Mouse (Mus musculus) cerebellum, postnatal 36 days (tissue): Measurements from ENCODE around the gene Ltbp4.

Source experiments
- DNase-seq, 2 experiments: peaks; one replicate each; pipeline ENCODE4 v3.0.0; 2021 to 2022; ENCODE audit warnings: mixed read lengths in 2 of 2

Ltbp4 gene

DNA sequence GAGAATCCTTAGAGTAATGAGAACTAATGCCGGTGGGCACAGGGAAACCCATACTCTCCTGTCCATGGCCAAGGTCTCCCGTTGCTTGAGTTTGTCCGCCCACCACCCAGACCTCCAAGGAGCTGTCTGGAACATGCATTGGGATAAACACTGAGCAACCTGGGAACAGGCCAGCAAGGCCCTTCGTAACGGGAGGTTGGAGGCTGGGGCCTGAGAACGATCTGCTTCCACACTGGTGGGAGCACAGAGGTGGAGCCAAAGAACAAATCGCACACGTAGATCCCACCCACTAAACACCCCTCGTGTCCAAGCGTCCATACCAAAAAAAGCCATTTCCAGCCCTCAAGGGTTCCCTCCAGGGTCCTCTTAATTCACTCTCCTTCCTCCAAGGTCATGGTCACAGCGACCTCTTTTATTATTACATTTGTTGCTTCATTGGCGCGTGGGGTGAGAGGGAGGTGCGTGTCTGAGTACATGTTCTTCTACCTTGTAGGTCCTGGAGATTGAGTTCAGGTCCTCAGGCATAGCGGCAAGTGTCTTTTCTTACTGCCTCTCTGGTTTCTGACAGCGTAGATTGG lies 39.4 kb downstream of the Ltbp4 start:
- DNase-seq: no peak

DNA sequence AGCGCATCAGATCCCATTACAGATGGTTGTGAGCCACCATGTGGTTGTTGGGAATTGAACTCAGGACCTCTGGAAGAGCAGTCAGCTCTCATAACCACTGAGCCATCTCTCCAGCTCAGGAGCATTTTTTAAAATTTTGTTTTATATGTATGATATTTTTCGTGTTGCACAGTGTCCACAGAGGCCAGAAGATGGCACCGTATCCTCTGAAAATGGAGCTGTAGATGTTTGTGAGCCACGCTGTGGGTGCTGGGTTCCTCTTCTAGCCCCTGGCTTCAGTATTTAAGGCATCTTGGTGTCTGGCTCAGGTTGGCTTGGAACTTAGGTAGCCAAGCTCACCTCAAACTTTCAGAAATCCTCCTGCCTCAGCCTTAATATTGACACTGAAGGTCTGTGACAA lies 41.0 kb downstream of the Ltbp4 start:
- no peak for DNase-seq

- no peak for DNase-seq
These were observed 41.5 kb downstream of the Ltbp4 start for GRCm38 (mm10) chr7:27295956-27296355.

GRCm38 (mm10) chr7:27291795-27292466 lies 45.6 kb downstream of the Ltbp4 start:
- no peak for DNase-seq

GRCm38 (mm10) chr7:27290555-27290954 lies 46.9 kb downstream of the Ltbp4 start:
- no peak for DNase-seq

GRCm38 (mm10) chr7:27288732-27289131 lies 48.8 kb downstream of the Ltbp4 start:
- no peak for DNase-seq

DNA sequence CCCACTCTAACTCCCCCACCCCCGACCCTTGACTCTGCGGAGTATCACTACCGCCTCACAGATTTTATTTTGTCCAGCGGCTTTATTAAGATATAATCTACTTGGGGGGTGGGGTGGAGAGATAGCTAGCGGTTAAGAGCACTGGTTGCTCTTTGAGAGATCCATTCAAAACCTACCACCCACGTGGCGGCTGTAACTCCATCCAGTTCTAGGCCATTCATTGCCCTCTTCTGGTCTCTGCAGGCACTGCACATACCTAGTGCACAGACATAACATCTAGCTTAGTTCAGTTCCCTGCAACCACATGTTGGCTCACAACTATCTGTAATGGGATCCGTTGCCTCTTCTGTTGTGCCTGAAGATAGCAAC lies 51.8 kb downstream of the Ltbp4 start:
- peak; percentile 65 to 69 for DNase-seq

GRCm38 (mm10) chr7:27284865-27285697 lies 52.4 kb downstream of the Ltbp4 start:
- peak; percentile 40 to 44 for DNase-seq

- DNase-seq: no peak
These were observed 55.3 kb downstream of the Ltbp4 start for GRCm38 (mm10) chr7:27282225-27282624.

DNA sequence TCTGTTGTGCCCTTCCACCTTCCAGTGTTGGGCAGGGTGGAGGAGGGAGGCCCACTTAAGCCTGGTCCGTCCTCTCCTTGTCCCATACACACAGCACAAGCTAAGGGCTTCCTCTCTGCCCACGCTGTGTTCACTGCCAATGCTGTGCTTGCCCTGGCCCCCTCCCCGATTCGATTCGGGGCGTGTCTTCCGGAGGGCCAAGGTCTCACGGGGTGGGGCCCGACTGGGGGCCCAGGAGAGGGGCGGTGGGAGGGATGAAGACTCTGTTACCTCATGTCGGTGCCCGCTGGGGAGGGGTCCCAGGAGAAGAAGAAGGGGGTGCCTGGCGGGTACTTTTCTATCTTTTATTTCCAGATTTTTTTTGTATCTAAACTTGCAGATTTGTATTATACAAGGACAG lies 55.8 kb downstream of the Ltbp4 start:
- no peak for DNase-seq

GRCm38 (mm10) chr7:27277191-27277590 lies 60.3 kb downstream of the Ltbp4 start:
- no peak for DNase-seq

- no peak for DNase-seq
These were observed 61.5 kb downstream of the Ltbp4 start for GRCm38 (mm10) chr7:27276021-27276420.

DNA sequence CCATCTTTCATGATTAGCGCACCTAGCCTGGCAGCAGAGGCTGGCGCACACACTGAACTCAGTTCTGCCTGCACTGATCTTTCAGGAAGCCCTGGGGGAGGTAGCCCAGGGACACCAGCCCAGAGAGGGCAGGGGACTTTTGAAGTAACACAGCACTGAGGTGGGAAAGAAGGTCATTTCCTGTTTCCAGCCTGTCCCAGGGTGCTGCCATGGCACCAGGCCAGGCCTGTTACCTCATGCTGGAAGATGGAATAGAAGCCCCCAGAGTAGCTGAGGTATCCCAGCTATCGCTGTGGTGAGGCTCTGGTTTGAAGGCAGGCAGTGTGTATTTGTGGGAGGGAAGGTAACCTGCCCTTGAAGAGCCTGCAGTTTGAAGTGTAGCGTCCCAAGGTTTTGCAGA lies 62.6 kb downstream of the Ltbp4 start:
- DNase-seq: no peak

DNA sequence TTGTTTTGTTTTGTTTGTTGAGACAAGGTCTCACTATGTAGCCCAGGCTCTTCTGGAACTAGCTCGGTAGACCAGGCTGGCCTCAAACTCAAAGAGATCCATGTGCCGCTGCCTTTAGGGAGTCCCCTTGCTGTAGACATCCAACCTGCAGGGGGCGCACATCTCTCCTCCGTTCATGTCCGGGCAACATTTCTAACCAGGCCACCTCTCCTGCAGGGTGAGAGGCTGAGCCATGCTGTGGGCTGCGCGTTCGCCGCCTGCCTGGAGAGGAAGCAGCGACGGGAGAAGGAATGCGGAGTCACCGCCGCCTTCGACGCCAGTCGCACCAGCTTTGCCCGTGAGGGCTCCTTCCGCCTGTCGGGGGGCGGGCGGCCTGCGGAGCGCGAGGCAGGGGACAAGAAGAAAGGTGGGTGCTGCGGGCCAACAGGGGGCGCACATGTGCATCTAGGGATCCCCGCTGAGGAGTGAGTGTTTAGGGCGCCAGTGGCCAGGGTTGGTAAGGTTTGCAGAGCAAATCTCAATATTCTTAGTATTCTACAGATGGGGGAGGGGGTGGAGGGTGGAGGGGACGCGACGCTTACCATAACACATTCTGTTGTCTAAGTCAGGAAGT lies 63.6 kb downstream of the Ltbp4 start:
- peak in 1 of 2 experiments; percentile 45 for DNase-seq

- no peak for DNase-seq
These were observed 66.1 kb downstream of the Ltbp4 start for GRCm38 (mm10) chr7:27271423-27271822.

DNA sequence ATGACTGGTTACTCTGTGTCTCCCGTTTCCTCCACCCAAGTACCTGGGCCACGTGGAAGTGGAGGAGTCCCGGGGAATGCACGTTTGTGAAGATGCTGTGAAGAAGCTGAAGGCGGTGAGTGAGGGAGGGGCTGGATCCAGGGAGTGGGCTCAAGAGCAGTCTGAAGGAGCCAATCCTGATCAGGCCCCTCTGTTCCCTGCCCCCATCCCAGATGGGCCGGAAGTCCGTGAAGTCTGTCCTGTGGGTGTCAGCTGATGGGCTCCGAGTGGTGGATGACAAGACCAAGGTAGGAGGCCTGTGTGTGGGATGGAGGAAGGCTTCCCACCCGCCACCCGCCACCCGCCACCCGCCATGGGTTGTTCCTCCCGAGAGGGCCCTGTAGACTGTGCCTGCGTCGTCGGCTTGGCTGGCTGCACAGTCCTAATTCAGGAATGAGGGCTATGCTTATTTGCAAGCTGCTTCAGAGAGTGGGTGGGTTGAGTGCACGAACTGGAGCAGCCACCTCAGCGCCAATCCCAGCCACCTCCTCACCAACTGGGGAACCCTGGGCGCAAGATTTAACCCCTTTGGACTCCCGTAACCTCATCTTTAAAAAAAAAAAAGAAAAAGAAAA lies 70.9 kb downstream of the Ltbp4 start:
- no peak for DNase-seq

GRCm38 (mm10) chr7:27264761-27265160 lies 72.7 kb downstream of the Ltbp4 start:
- DNase-seq: no peak

DNA sequence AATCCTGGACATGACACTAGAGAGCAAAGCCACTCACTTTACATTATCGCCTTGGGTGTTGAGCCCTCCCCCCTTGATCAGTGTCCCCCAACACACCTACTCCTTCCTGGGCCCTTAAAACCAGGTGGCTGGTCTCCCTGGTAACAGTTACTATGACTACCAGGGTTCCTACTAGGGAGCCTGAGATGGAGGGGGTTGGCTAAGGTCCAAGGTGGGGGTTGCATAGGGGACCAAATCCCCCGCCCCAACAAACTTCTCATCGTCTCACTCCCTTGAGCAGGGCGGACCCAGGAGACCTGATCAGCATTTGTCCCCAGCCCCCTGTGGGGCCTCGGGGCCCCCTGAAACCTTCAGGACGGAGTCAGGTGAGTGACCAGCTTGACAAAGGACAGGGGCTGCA lies 75.6 kb downstream of the Ltbp4 start:
- DNase-seq: no peak

- DNase-seq: peak; percentile 31 to 35
These were observed 76.6 kb downstream of the Ltbp4 start for GRCm38 (mm10) chr7:27260856-27261255.

GRCm38 (mm10) chr7:27259771-27260170 lies 77.7 kb downstream of the Ltbp4 start:
- peak in 1 of 2 experiments; percentile 26 for DNase-seq

GRCm38 (mm10) chr7:27259271-27259721 lies 78.2 kb downstream of the Ltbp4 start:
- peak; percentile 28 to 31 for DNase-seq

DNA sequence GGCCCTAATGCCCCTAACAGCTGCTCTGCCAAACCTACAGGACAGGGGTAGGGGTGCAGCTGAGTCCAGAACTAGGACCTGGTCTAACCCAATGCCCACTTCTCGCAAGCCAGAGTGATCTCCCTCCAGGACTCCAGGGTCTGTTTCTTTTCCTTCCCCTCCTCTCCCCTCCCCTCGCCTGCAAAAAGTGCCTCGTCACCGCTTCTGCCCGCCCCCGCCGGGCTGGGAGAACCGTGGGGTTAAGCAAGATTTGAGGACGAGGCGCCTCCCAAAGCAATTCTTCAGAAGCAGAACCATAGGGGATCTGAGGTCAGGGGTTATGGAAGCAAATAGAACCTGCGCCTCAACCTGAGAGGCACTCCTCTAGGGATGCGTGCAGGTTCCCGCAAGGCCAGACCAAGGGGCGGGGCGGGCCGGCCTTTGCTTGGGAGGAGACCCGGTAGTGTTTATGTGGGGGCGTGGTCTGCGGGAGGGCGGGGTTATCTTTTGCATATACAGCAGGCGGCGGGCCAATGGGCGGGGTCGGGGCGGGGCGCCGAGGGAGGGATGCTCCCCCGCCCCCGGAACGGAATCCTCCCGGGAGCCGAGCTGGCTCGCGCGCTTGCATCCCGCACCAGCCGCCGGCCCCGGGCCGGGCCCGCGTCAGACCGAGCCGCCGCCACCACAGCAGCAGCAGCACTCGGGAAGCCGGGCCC lies 79.1 kb downstream of the Ltbp4 start, which contains the start of gene Numbl:
TSS of gene Numbl (plus strand) at position 229 of the 695 bp plus-strand sequence.
- peak; percentile 95 to 97 for DNase-seq
